35 mouse cellular contexts compared by ENCODE assay signal in genomic region chr9:20781286-20781685, GRCm38 (mm10). TPM values are rescaled to one million over a fixed set of nuclear protein-coding genes. Genes with fewer than 3 reads are reported as not detected.
DNase-seq lines count a peak whose midpoint lies in the region; ATAC-seq and TF ChIP-seq lines count a peak whose summit lies in the region.
"Had no signal": no experiment of that assay in that cellular context is flagged by ENCODE, and none has a peak within 500 bp of the region (broad histone marks: within the 10 kb centered on the region; RNA-seq: fewer than 3 reads in every experiment).

No protein-coding gene starts in this region.

- no peak overlapping the region for H3K4me3 ChIP-seq in kidney, adult 2 months (ENCODE audit: insufficient read depth, low read depth, low read length)
- H3K4me3 ChIP-seq in liver, postnatal 0 days (ENCODE audit: low read depth, low read length): no peak overlapping the region
- no peak overlapping the region for H3K4me3 ChIP-seq in liver, embryonic 12.5 days
- no peak overlapping the region for H3K4me3 ChIP-seq in hindbrain, embryonic 13.5 days
- H3K4me3 ChIP-seq: embryonic facial prominence, embryonic 10.5 days; forebrain, embryonic 10.5 days; heart, embryonic 12.5 days; hindbrain, embryonic 12.5 days; megakaryocyte, embryonic 14.5 days; midbrain, embryonic 13.5 days had no signal

- no peaks in the 10 kb centered on the region for H3K36me3 ChIP-seq in kidney, adult 2 months (ENCODE audit: control insufficient read depth, insufficient read depth, low read length)
- 0 out of 2 replicates have a peak, but pooled peaks cover 5% of the 10 kb centered on the region for H3K36me3 ChIP-seq in liver, postnatal 0 days (replicated peaks; ENCODE audit: insufficient read depth, low read length)
- no peaks in the 10 kb centered on the region for H3K36me3 ChIP-seq in liver, embryonic 12.5 days
- no peaks in the 10 kb centered on the region for H3K36me3 ChIP-seq in hindbrain, embryonic 13.5 days
- H3K36me3 ChIP-seq: embryonic facial prominence, embryonic 10.5 days; forebrain, embryonic 10.5 days; G1E; heart, embryonic 12.5 days; hindbrain, embryonic 12.5 days; midbrain, embryonic 13.5 days had no signal

- no peak for TF ChIP-seq EP300 in liver, postnatal 0 days (IDR thresholded peaks at IDR 0.05; ENCODE audit: low read depth)

- H3K9me3 ChIP-seq in liver, postnatal 0 days (ENCODE audit: low read length): no peaks in the 10 kb centered on the region
- no peaks in the 10 kb centered on the region for H3K9me3 ChIP-seq in liver, embryonic 12.5 days (replicated peaks)
- H3K9me3 ChIP-seq in hindbrain, embryonic 13.5 days: 0 out of 2 replicates have a peak, but pooled peaks cover 5% of the 10 kb centered on the region
- H3K9me3 ChIP-seq: forebrain, embryonic 10.5 days; G1E; hindbrain, embryonic 12.5 days; midbrain, embryonic 13.5 days had no signal

- TF ChIP-seq CTCF in kidney, adult 2 months (conservative IDR thresholded peaks at IDR 0.05; ENCODE audit: insufficient read depth, insufficient read length, low read depth, low read length): no peak
- no peak for TF ChIP-seq CTCF in liver, postnatal 0 days (IDR thresholded peaks at IDR 0.05; ENCODE audit: low read depth)

- no peak overlapping the region for H3K4me2 ChIP-seq in liver, postnatal 0 days (ENCODE audit: low read depth, low read length)
- no peak overlapping the region for H3K4me2 ChIP-seq in liver, embryonic 12.5 days
- no peak overlapping the region for H3K4me2 ChIP-seq in hindbrain, embryonic 13.5 days
- H3K4me2 ChIP-seq: heart, embryonic 12.5 days; hindbrain, embryonic 12.5 days; midbrain, embryonic 13.5 days had no signal

- TF ChIP-seq POLR2A in kidney, adult 2 months (IDR thresholded peaks at IDR 0.05; ENCODE audit: low read depth, low read length): no peak

- H3K9ac ChIP-seq in liver, postnatal 0 days (replicated peaks): no peak overlapping the region
- no peak overlapping the region for H3K9ac ChIP-seq in liver, embryonic 12.5 days
- no peak overlapping the region for H3K9ac ChIP-seq in hindbrain, embryonic 13.5 days
- H3K9ac ChIP-seq: heart, embryonic 12.5 days; hindbrain, embryonic 12.5 days; midbrain, embryonic 13.5 days had no signal

- ATAC-seq in liver, postnatal 0 days: peak; percentile 87
- no peak for ATAC-seq in liver, embryonic 12.5 days
- ATAC-seq in hindbrain, embryonic 13.5 days (ENCODE audit: low FRiP score): no peak
- ATAC-seq: forebrain, embryonic 16.5 days; midbrain, embryonic 13.5 days had no signal

- peaks cover 7% of the 10 kb centered on the region; the same call in 1 of the 2 replicates for H3K4me1 ChIP-seq in kidney, adult 2 months (ENCODE audit: control insufficient read depth, insufficient read depth, low read length)
- no peaks in the 10 kb centered on the region; the same call in 1 of the 2 replicates for H3K4me1 ChIP-seq in liver, postnatal 0 days (ENCODE audit: insufficient read depth)
- H3K4me1 ChIP-seq in liver, embryonic 12.5 days: no peaks in the 10 kb centered on the region
- no peaks in the 10 kb centered on the region for H3K4me1 ChIP-seq in hindbrain, embryonic 13.5 days (replicated peaks)
- H3K4me1 ChIP-seq: heart, embryonic 12.5 days; megakaryocyte, embryonic 14.5 days; midbrain, embryonic 13.5 days had no signal

- H3K27me3 ChIP-seq in kidney, adult 2 months (replicated peaks; ENCODE audit: control insufficient read depth, insufficient read depth, low read length): no peaks in the 10 kb centered on the region
- H3K27me3 ChIP-seq in liver, postnatal 0 days (ENCODE audit: insufficient read depth, low read length): no peaks in the 10 kb centered on the region
- H3K27me3 ChIP-seq in liver, embryonic 12.5 days (replicated peaks): no peaks in the 10 kb centered on the region
- H3K27me3 ChIP-seq in hindbrain, embryonic 13.5 days: no peaks in the 10 kb centered on the region
- H3K27me3 ChIP-seq: hindbrain, embryonic 12.5 days; midbrain, embryonic 13.5 days had no signal

- peak; percentile 83 for DNase-seq in kidney, adult 2 months
- DNase-seq in kidney, adult 18-20 months: no peak
- DNase-seq in liver, postnatal 0 days: no peak
- DNase-seq in adrenal gland, adult 8-10 months: peak; percentile 28
- peak; percentile 51 to 69 for DNase-seq in kidney, postnatal 25 days
- no peak for DNase-seq in layer of hippocampus, postnatal 14 days (ENCODE audit: low spot score in 2 of 2)
- DNase-seq: B cell, adult 2 months; cerebellum, adult 11 months; cerebellum, adult 9-11 months; gastrocnemius, postnatal 14 days; heart, adult 11 months; heart, postnatal 10 days; lung, adult 2 months; lung, postnatal 36 days; right cerebral cortex, postnatal 14 days; thymus, adult 2 months had no signal

- peak overlapping the region; percentile 57; the same call in 1 of the 2 replicates for H3K27ac ChIP-seq in kidney, adult 2 months (ENCODE audit: insufficient read depth, low read depth, low read length)
- H3K27ac ChIP-seq in liver, postnatal 0 days (ENCODE audit: low read depth): 0 out of 2 replicates have a peak overlapping the region, but pooled peaks have one; percentile 6
- H3K27ac ChIP-seq in liver, embryonic 12.5 days: no peak overlapping the region
- H3K27ac ChIP-seq in hindbrain, embryonic 13.5 days: no peak overlapping the region
- H3K27ac ChIP-seq: embryonic facial prominence, embryonic 10.5 days; forebrain, embryonic 10.5 days; hindbrain, embryonic 12.5 days; kidney, postnatal 0 days; midbrain, embryonic 13.5 days; stomach, postnatal 0 days had no signal

- 54% methylated on average over 3 of the region's 3 CpGs for WGBS in kidney, adult 2 months
- WGBS in liver, postnatal 0 days (ENCODE audit: insufficient replicate concordance): 65% methylated on average over 3 of the region's 3 CpGs
- WGBS in liver, embryonic 12.5 days (ENCODE audit: insufficient replicate concordance): 68% methylated on average over 3 of the region's 3 CpGs
- WGBS in hindbrain, embryonic 13.5 days: 84% methylated on average over 3 of the region's 3 CpGs

RNA-seq across cellular contexts. Expression of gene Col5a3, which starts 33.6 kb away (rescaled TPM):
- 2.1 and 3.0 TPM in 2 replicates for polyA plus RNA-seq in kidney, adult 2 months (2012; rRNA removed)
- polyA plus RNA-seq in liver, postnatal 0 days (2015; fragmentation: Nextera tagmentation; extraction: Ambion mirVana): 0.83 and 1.0 TPM in 2 replicates
- polyA plus RNA-seq in liver, embryonic 12.5 days (2016; fragmentation: Nextera tagmentation; extraction: Ambion mirVana): 0.02 and 0.06 TPM in 2 replicates
- 100 to 1,000 TPM in 3 of 4 experiments, 10 to 100 TPM in 1; 65.3 to 291 (median 201) TPM for total RNA-seq in adrenal gland, adult 8-10 months (2022)
- total RNA-seq in layer of hippocampus, postnatal 14 days (2021): 1 to 10 TPM; 2.3 to 2.7 TPM
- 0.36 and 0.44 TPM in 2 replicates for polyA plus RNA-seq in hindbrain, embryonic 13.5 days (2015; fragmentation: Nextera tagmentation; extraction: Ambion mirVana)
- polyA plus RNA-seq: G1E had no signal

RNA-seq across cellular contexts. Expression of gene Olfm2, which starts 35.1 kb away (rescaled TPM):
- polyA plus RNA-seq in kidney, adult 2 months (2012; rRNA removed): 2.0 and 2.3 TPM in 2 replicates
- 0.20 and 0.34 TPM in 2 replicates for polyA plus RNA-seq in liver, postnatal 0 days (2015; fragmentation: Nextera tagmentation; extraction: Ambion mirVana)
- polyA plus RNA-seq in liver, embryonic 12.5 days (2016; fragmentation: Nextera tagmentation; extraction: Ambion mirVana): 0.28 and 0.32 TPM in 2 replicates
- total RNA-seq in adrenal gland, adult 8-10 months (2022): 1 to 10 TPM in 1 of 4 experiments, under 1 TPM in 3; 0.42 to 1.1 (median 0.71) TPM
- 10 to 100 TPM; 73.0 to 73.1 TPM for total RNA-seq in layer of hippocampus, postnatal 14 days (2021)
- polyA plus RNA-seq in hindbrain, embryonic 13.5 days (2015; fragmentation: Nextera tagmentation; extraction: Ambion mirVana): 133 and 145 TPM in 2 replicates
- total RNA-seq: G1E had no signal
- polyA plus RNA-seq: G1E had no signal

RNA-seq across cellular contexts. Expression of gene Rdh8, which starts 37.0 kb away (rescaled TPM):
- not detected in 2 replicates for polyA plus RNA-seq in kidney, adult 2 months (2012; rRNA removed)
- polyA plus RNA-seq in liver, postnatal 0 days (2015; fragmentation: Nextera tagmentation; extraction: Ambion mirVana): not detected in 2 replicates
- polyA plus RNA-seq in liver, embryonic 12.5 days (2016; fragmentation: Nextera tagmentation; extraction: Ambion mirVana): not detected in 2 replicates
- not detected for total RNA-seq in adrenal gland, adult 8-10 months (2022)
- not detected for total RNA-seq in layer of hippocampus, postnatal 14 days (2021)
- polyA plus RNA-seq in hindbrain, embryonic 13.5 days (2015; fragmentation: Nextera tagmentation; extraction: Ambion mirVana): not detected in 2 replicates
- total RNA-seq: adrenal gland, adult 18-20 months; CH12.LX; G1E; heart, postnatal 10 days; left cerebral cortex, adult 18-20 months; left cerebral cortex, postnatal 25 days had no signal
- polyA plus RNA-seq: cortical plate, adult 2 months; embryonic facial prominence, embryonic 10.5 days; forebrain, embryonic 10.5 days; forebrain, embryonic 16.5 days; G1E; heart, embryonic 12.5 days; hindbrain, embryonic 12.5 days; kidney, postnatal 0 days; limb, embryonic 14.5 days; lung, adult 2 months; midbrain, embryonic 13.5 days; neural tube, embryonic 11.5 days; stomach, postnatal 0 days; thymus, adult 2 months had no signal

Comparison
In these comparisons a context has a peak if more than half of its experiments do, and no peak if none do; other contexts are left out.
1. DNase-seq: peak in kidney, adult 2 months (single experiment), adrenal gland, adult 8-10 months (single experiment) and kidney, postnatal 25 days (2 of 2); none in kidney, adult 18-20 months (single experiment), liver, postnatal 0 days (single experiment) and layer of hippocampus, postnatal 14 days (0 of 2).
2. H3K27ac ChIP-seq: peak in kidney, adult 2 months (single experiment) and liver, postnatal 0 days (single experiment); none in liver, embryonic 12.5 days (single experiment) and hindbrain, embryonic 13.5 days (single experiment).
3. RNA of gene Olfm2, which starts 35.1 kb away (polyA plus RNA-seq): 133 to 145 TPM in hindbrain, embryonic 13.5 days; 2.0 to 2.3 TPM in kidney, adult 2 months, 0.20 to 0.34 TPM in liver, postnatal 0 days and 0.28 to 0.32 TPM in liver, embryonic 12.5 days; every median in the first group is over 10 times any median in the second.